Mouse (Mus musculus) embryonic fibroblast, embryonic 13.5 days (primary cell): ENCODE results near the gene Gm13304. TPM values are rescaled to one million over a fixed set of nuclear protein-coding genes. Genes with fewer than 3 reads are reported as not detected.
"Not testable (repeated sequence)": the region's sequence is repeated elsewhere in the genome, so short reads cannot be mapped to it uniquely, and the experiment has no call there.

Experiments used
- H3K27ac ChIP-seq: 2 replicates; pipeline ENCODE4 v1.5.1; 2012; ENCODE audit warnings: low read length, control low read depth, inconsistent platforms; ENCODE audit not compliant: insufficient read depth
- H3K4me1 ChIP-seq: 2 replicates; pipeline ENCODE4 v1.6.1; 2011; ENCODE audit warnings: low read length; ENCODE audit not compliant: control insufficient read depth, insufficient read depth
- H3K4me3 ChIP-seq: 2 replicates; pipeline ENCODE4 v1.5.1; 2011; ENCODE audit warnings: mild to moderate bottlenecking, control low read depth, low read length; ENCODE audit not compliant: insufficient read depth
- polyA plus RNA-seq: library from polyadenylated mRNA; stranded (reverse); fragments of >200 nt; gene quantifications from 2 replicates; pipeline ENCODE4 v1.2.4, GENCODE M21; 2011; ENCODE audit warnings: low read depth; ENCODE audit not compliant: missing spikeins, insufficient read length

Gm13304 gene
- not detected in 2 replicates for polyA plus RNA-seq

GRCm38 (mm10) chr4:42114517-42114916, at the start of gene Gm13304:
Gene Gm13304 (plus strand): TSS chr4:42114817.
- not testable (repeated sequence) for H3K27ac ChIP-seq, H3K4me1 ChIP-seq, H3K4me3 ChIP-seq

GRCm38 (mm10) chr4:42090907-42091306, 23.7 kb upstream of the Gm13304 start, which contains the start of gene Gm3893:
Gene Gm3893 (plus strand): TSS chr4:42091207.
- not testable (repeated sequence) for H3K4me3 ChIP-seq, H3K4me1 ChIP-seq, H3K27ac ChIP-seq

DNA sequence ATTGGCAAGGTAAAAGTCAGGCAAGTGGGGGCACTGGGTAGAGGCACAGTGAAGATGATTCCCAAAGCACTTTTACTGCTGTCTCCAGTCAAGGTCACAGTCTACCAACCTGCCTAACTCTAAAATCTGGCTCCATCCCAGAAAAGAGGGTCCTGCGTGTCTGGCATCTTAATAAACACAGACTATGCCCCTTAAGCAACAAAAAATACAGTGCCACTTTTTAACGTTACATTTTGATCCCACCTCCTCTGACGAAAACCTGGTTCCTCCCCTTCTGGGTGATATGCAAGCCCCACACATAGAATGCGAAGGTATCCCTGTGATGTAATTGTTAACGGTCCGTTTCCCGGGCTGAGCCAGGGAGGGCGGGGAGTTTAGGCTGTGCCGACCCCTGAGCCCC, 38.5 kb downstream of the Gm13304 start, which contains the start of gene Gm13306:
Gene Gm13306 (plus strand): TSS at position 301 of the 400 bp plus-strand sequence.
- H3K4me1 ChIP-seq, H3K27ac ChIP-seq, H3K4me3 ChIP-seq: not testable (repeated sequence)

Other genes starting within 250 kb of the Gm13304 start
- gene Gm21541, start 211.2 kb upstream of the Gm13304 start, polyA plus RNA-seq, result not detected in 2 replicates
- gene Gm20878, start 173.2 kb upstream of the Gm13304 start, polyA plus RNA-seq, result 1.1 and 1.6 TPM in 2 replicates
- 0.21 TPM in 1 of 2 replicates, not detected in the other for gene Fam205a4, start 148.8 kb upstream of the Gm13304 start, polyA plus RNA-seq
- not detected in 2 replicates for gene Gm21093, start 80.1 kb upstream of the Gm13304 start, polyA plus RNA-seq
- gene Gm3893, start 23.6 kb upstream of the Gm13304 start, polyA plus RNA-seq, result not detected in 2 replicates
- gene Gm13306, start 38.6 kb downstream of the Gm13304 start, polyA plus RNA-seq, result not detected in 2 replicates
- not detected in 2 replicates for gene Gm13305, start 53.8 kb downstream of the Gm13304 start, polyA plus RNA-seq
- gene Gm10600, start 125.8 kb downstream of the Gm13304 start, polyA plus RNA-seq, result not detected in 2 replicates
- not detected in 2 replicates for gene Ccl21b, start 140.9 kb downstream of the Gm13304 start, polyA plus RNA-seq
- gene Gm21953, start 179.4 kb downstream of the Gm13304 start, polyA plus RNA-seq, result not detected in 2 replicates
- not detected in 2 replicates for gene Fam205a3, start 203.5 kb downstream of the Gm13304 start, polyA plus RNA-seq